Mouse (Mus musculus) CH12.LX (cell line): ENCODE results near the gene Gm37240. TPM values are rescaled to one million over a fixed set of nuclear protein-coding genes. Genes with fewer than 3 reads are reported as not detected.

ENCODE experiments used
- DNase-seq: peaks from one replicate; pipeline ENCODE4 v3.0.0-alpha.2; 2013; ENCODE audit errors: extremely low read depth
- H3K27ac ChIP-seq: 2 replicates; pipeline ENCODE4 v1.5.1; 2012; ENCODE audit warnings: low read depth, mild to moderate bottlenecking, control low read depth, moderate library complexity; ENCODE audit not compliant: insufficient read depth
- H3K27me3 ChIP-seq: replicated peaks from 2 replicates; pipeline ENCODE3; 2012; ENCODE audit warnings: inconsistent platforms
- H3K36me3 ChIP-seq, 2 experiments: replicated peaks in 1 of 2; 2 replicates each; pipeline versions ENCODE3 to v1.6.1; 2012; ENCODE audit warnings: inconsistent platforms in 1 of 2, low read length in 1 of 2, mild to moderate bottlenecking in 1 of 2, mixed read lengths in 1 of 2, moderate library complexity in 1 of 2; ENCODE audit not compliant: control insufficient read depth in 1 of 2, insufficient read depth in 1 of 2
- H3K4me1 ChIP-seq, 2 experiments: 2 replicates each; pipeline ENCODE4 v1.6.1; 2012; ENCODE audit warnings: inconsistent platforms in 1 of 2, moderate library complexity in 1 of 2; ENCODE audit not compliant: insufficient read depth in 2 of 2, control insufficient read depth in 1 of 2
- H3K4me2 ChIP-seq: 2 replicates; pipeline ENCODE4 v1.6.1; 2012; ENCODE audit warnings: low read depth, mild to moderate bottlenecking, control low read depth; ENCODE audit not compliant: poor library complexity, insufficient read depth, severe bottlenecking
- H3K4me3 ChIP-seq, 3 experiments: fragments of 150-350 bp in 1 of 3; sonication (generic) in 1 of 3; replicated peaks in 1 of 3; 2 replicates each; pipeline versions ENCODE3 to v1.5.1; 2011 to 2012; ENCODE audit warnings: low read depth in 2 of 3, low read length in 2 of 3, mild to moderate bottlenecking in 2 of 3, moderate library complexity in 2 of 3, control low read depth in 1 of 3, improper control_type of control experiment in 1 of 3, inconsistent platforms in 1 of 3, mixed read lengths in 1 of 3; ENCODE audit not compliant: poor library complexity in 1 of 3
- H3K79me2 ChIP-seq: replicated peaks from 2 replicates; pipeline ENCODE4 v1.6.1; 2012; ENCODE audit warnings: mild to moderate bottlenecking, moderate library complexity; ENCODE audit not compliant: control insufficient read depth, poor library complexity, insufficient read depth, severe bottlenecking; ENCODE audit errors: extremely low read depth
- H3K9ac ChIP-seq: 2 replicates; pipeline ENCODE4 v1.6.1; 2012; ENCODE audit warnings: low read depth, mild to moderate bottlenecking, control low read depth, moderate library complexity; ENCODE audit not compliant: insufficient read depth
- H3K9me3 ChIP-seq: replicated peaks from 2 replicates; pipeline ENCODE3; 2012; ENCODE audit warnings: low read length, inconsistent platforms, mixed read lengths
- BHLHE40 ChIP-seq: IDR thresholded peaks from 2 replicates; pipeline ENCODE4 v1.6.1; 2011; ENCODE audit warnings: mild to moderate bottlenecking, low read depth, low read length, improper control_type of control experiment
- CHD2 ChIP-seq: IDR thresholded peaks from 2 replicates; pipeline ENCODE4 v1.6.1; 2011; ENCODE audit warnings: low read length, improper control_type of control experiment
- CTCF ChIP-seq, 2 experiments: IDR thresholded peaks in 1 of 2; conservative IDR thresholded peaks in 1 of 2; 2 replicates each; pipeline ENCODE4 v1.5.1; 2011 to 2012; ENCODE audit warnings: low read depth in 2 of 2, low read length in 2 of 2, improper control_type of control experiment in 1 of 2, inconsistent platforms in 1 of 2, mild to moderate bottlenecking in 1 of 2, moderate library complexity in 1 of 2
- EP300 ChIP-seq: IDR thresholded peaks from 2 replicates; pipeline ENCODE4 v1.6.1; 2011; ENCODE audit warnings: low read length, improper control_type of control experiment
- IRF4 ChIP-seq: IDR thresholded peaks from 2 replicates; pipeline ENCODE4 v1.6.1; 2014; ENCODE audit warnings: low read depth, mild to moderate bottlenecking, inconsistent platforms, low read length, improper control_type of control experiment
- JUN ChIP-seq: IDR thresholded peaks from 2 replicates; pipeline ENCODE4 v1.6.1; 2011; ENCODE audit warnings: low read depth, mild to moderate bottlenecking, low read length, improper control_type of control experiment, moderate library complexity; ENCODE audit not compliant: insufficient read depth
- JUND ChIP-seq: conservative IDR thresholded peaks from 2 replicates; pipeline ENCODE4 v1.6.1; 2011; ENCODE audit warnings: low read depth, low read length, improper control_type of control experiment
- MAFK ChIP-seq: IDR thresholded peaks from 2 replicates; pipeline ENCODE4 v1.6.1; 2011; ENCODE audit warnings: low read length, improper control_type of control experiment; ENCODE audit not compliant: insufficient replicate concordance
- MAZ ChIP-seq: IDR thresholded peaks from 2 replicates; pipeline ENCODE4 v1.6.1; 2012; ENCODE audit warnings: low read depth, mild to moderate bottlenecking, inconsistent platforms, low read length, improper control_type of control experiment, moderate library complexity
- MXI1 ChIP-seq: IDR thresholded peaks from 2 replicates; pipeline ENCODE4 v1.6.1; 2011; ENCODE audit warnings: mild to moderate bottlenecking, low read depth, low read length, improper control_type of control experiment
- MYC ChIP-seq: IDR thresholded peaks from 2 replicates; pipeline ENCODE4 v1.6.1; 2011; ENCODE audit warnings: low read depth, mild to moderate bottlenecking, improper control_type of control experiment, low read length
- NRF1 ChIP-seq: IDR thresholded peaks from 2 replicates; pipeline ENCODE4 v1.6.1; 2014; ENCODE audit warnings: low read depth, mild to moderate bottlenecking, inconsistent platforms, low read length, improper control_type of control experiment, moderate library complexity
- POLR2A ChIP-seq: IDR thresholded peaks from 2 replicates; pipeline ENCODE4 v1.6.1; 2011; ENCODE audit warnings: low read depth, mild to moderate bottlenecking, improper control_type of control experiment, low read length
- RCOR1 ChIP-seq: conservative IDR thresholded peaks from 2 replicates; pipeline ENCODE4 v1.6.1; 2012; ENCODE audit warnings: low read depth, mild to moderate bottlenecking, inconsistent platforms, low read length, improper control_type of control experiment
- TBP ChIP-seq: conservative IDR thresholded peaks from 2 replicates; pipeline ENCODE4 v1.6.1; 2011; ENCODE audit warnings: low read depth, low read length, improper control_type of control experiment
- UBTF ChIP-seq: IDR thresholded peaks from 2 replicates; pipeline ENCODE4 v1.6.1; 2012; ENCODE audit warnings: low read depth, mild to moderate bottlenecking, inconsistent platforms, low read length, improper control_type of control experiment, moderate library complexity
- ZC3H11A ChIP-seq: IDR thresholded peaks from 2 replicates; pipeline ENCODE4 v1.6.1; 2012; ENCODE audit warnings: low read depth, mild to moderate bottlenecking, inconsistent platforms, low read length, improper control_type of control experiment
- ZKSCAN1 ChIP-seq: IDR thresholded peaks from 2 replicates; pipeline ENCODE4 v1.6.1; 2012; ENCODE audit warnings: low read depth, inconsistent platforms, low read length, improper control_type of control experiment, borderline replicate concordance
- ZNF384 ChIP-seq: IDR thresholded peaks from 2 replicates; pipeline ENCODE4 v1.6.1; 2012; ENCODE audit warnings: low read depth, low read length, improper control_type of control experiment, inconsistent platforms
- dilution Hi-C: fragments of 300-500 bp; cut with MboI; formaldehyde crosslinking; loops from 2 replicates; pipeline ENCODE4 v1.14.3; 2020; ENCODE audit warnings: low sequenced_read_pairs; ENCODE audit not compliant: extremely low pct_unique_long_range_greater_than_20kb, extremely low pct_ligation_motif_present
- in situ Hi-C: fragments of 300-500 bp; cut with MboI; formaldehyde crosslinking; loops from 3 replicates; pipeline ENCODE4 v1.14.3; 2019; ENCODE audit warnings: low sequenced_read_pairs, low pct_ligation_motif_present, low pct_unique_long_range_greater_than_20kb, mixed read lengths
- polyA plus RNA-seq: library from polyadenylated mRNA; unstranded; fragments of >175 nt; gene quantifications from 2 replicates; pipeline ENCODE4 v1.2.1, GENCODE M21; 2012; ENCODE audit warnings: low read depth; ENCODE audit not compliant: insufficient read length
- total RNA-seq, 2 experiments: library from RNA; depleted of rRNA; stranded (reverse); fragments of 300-350 nt in 1 of 2; fragments of >200 nt in 1 of 2; gene quantifications; 2 replicates each; pipeline ENCODE4 v1.2.3; 2012 to 2014

Gm37240 gene
- total and polyA plus RNA-seq, 3 experiments: 0.08 to 0.19 (median 0.14) TPM

GRCm38 (mm10) chr3:85431208-85431607 is 456.1 kb downstream of the Gm37240 start:
- dilution Hi-C loops: no loop called here
- Histone ChIP-seq H3K4me3 (no peak overlapping the region), H3K4me1 (peaks cover 9 to 16% of the 10 kb centered on the region in 2 experiments), H3K9ac (no peak overlapping the region), H3K27ac (no peak overlapping the region), H3K79me2 (no peaks in the 10 kb centered on the region), H3K9me3 (no peaks in the 10 kb centered on the region), H3K36me3 (no peaks in the 10 kb centered on the region), H3K4me2 (no peak overlapping the region), H3K27me3 (no peaks in the 10 kb centered on the region)
- in situ Hi-C loops: no loop called here
- no peak for DNase-seq
- TF ChIP-seq RCOR1 (no peak), CTCF (conservative IDR thresholded peaks at IDR 0.05 in 1 of 2, IDR thresholded peaks at IDR 0.05 in 1 of 2; ENCODE audit: low read depth in 2 of 2, low read length in 2 of 2) (no peak), JUN (no peak), MYC (no peak), ZKSCAN1 (no peak), JUND (no peak), UBTF (no peak), MAZ (no peak), ZC3H11A (no peak), MXI1 (no peak), ZNF384 (no peak), IRF4 (no peak), BHLHE40 (no peak), NRF1 (no peak), EP300 (no peak), CHD2 (no peak), MAFK (no peak), POLR2A (no peak)
- TF ChIP-seq, all 38 proteins: peak for 0

GRCm38 (mm10) chr3:85423376-85423997 is 463.8 kb downstream of the Gm37240 start:
- Histone ChIP-seq H3K4me3 (no peak overlapping the region), H3K9ac (no peak overlapping the region), H3K27me3 (no peaks in the 10 kb centered on the region), H3K36me3 (no peaks in the 10 kb centered on the region), H3K4me1 (peaks cover 0 to 48% of the 10 kb centered on the region in 2 experiments; a peak in 2 of 4 replicates), H3K79me2 (no peaks in the 10 kb centered on the region), H3K27ac (no peak overlapping the region), H3K9me3 (no peaks in the 10 kb centered on the region), H3K4me2 (no peak overlapping the region)
- dilution Hi-C loops (no loop called here), in situ Hi-C loops (no loop called here)
- TF ChIP-seq TBP: no peak
- DNase-seq: no peak
